Mouse (Mus musculus): ENCODE measurements at regions not wholly inside any gene's neighbourhood (a gene's known extent, or its start where the extent isn't known, plus 50 kb on each side); places are given as distances from the start of the nearest gene placed in this dataset.

DNA sequence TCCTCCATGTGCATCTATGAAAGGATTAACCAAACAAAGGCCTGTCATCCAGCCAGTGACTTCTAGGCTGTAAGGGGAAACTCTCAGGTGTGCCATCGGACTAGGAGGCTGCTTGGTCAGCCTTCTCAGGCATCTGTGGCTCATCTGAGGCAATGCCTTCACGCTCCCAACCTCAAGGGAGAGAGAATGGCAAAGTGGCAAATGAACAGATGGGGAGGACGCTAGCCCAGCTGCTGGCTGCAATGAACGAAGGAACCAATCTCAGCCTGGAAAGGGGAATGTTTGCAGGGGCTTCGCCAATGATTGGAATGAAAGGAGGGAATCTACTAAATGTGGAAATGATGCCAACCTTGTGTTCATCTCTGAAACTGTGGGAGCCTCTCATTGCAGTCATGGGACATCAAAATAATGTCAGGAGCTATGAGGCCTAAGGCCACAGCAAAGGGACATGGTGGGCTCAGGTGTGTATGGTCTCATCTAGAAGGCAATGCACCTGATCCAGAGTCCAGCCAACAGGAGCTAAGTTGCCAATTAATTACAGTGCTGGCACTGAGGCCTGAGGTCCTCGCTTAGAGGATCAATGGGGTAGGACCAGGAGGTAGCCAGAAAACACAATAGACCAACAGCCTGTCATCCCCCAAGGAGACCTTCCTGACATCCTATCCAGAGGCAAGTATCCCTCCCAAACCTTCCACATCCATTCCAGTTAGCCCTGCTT, 108.9 kb upstream of the Ptprt start:
- no peak for TF ChIP-seq CTCF (IDR thresholded peaks at IDR 0.05; ENCODE audit: low read depth, low read length)
- TF ChIP-seq POLR2A (IDR thresholded peaks at IDR 0.05; ENCODE audit: extremely low read depth, insufficient read depth, low read length) = no peak
- H3K36me3 ChIP-seq (ENCODE audit: control insufficient read depth, insufficient read depth, low read length) = no peaks in the 10 kb centered on the region
- H3K27me3 ChIP-seq (ENCODE audit: control insufficient read depth, insufficient read depth, low read length) = no peaks in the 10 kb centered on the region; the same call in 1 of the 2 replicates
- no peak overlapping the region for H3K9ac ChIP-seq (ENCODE audit: low read depth, low read length)
- no peak overlapping the region for H3K4me3 ChIP-seq (ENCODE audit: insufficient read depth, low read depth, low read length)
- no peak overlapping the region for H3K27ac ChIP-seq (replicated peaks; ENCODE audit: insufficient read depth, low read depth, low read length)
- no peaks in the 10 kb centered on the region for H3K79me2 ChIP-seq (ENCODE audit: control insufficient read depth, insufficient read depth, low read length)
- H3K4me1 ChIP-seq (ENCODE audit: control insufficient read depth, insufficient read depth, low read length) = no peaks in the 10 kb centered on the region
- no peak for DNase-seq (ENCODE audit: extremely low read depth, low read depth, low spot score)
- 75% methylated on average over 6 of the region's 6 CpGs for WGBS

DNA sequence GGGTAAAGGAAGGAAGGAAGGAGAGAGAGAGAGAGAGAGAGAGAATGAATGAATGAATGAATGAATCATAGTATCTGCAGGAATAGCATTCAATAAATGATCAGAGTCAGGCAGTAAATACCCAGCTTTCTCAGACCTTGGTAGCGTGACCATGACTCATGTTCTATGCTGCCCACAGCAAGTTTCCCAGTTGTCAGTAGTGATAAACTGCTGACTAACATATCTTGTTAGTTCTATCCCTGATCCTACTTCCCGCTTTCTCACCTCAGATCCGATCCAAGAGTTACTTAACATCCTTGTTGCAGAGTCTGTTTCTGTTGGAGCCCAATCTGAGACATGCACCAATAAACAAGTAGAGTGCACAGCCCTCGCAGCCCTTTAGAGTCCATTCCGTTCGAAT, 103.1 kb upstream of the Ptprt start:
- H3K36me3 ChIP-seq (ENCODE audit: control insufficient read depth, insufficient read depth, low read length) = no peaks in the 10 kb centered on the region
- 0 out of 2 replicates have a peak, but pooled peaks cover 2% of the 10 kb centered on the region for H3K27me3 ChIP-seq (ENCODE audit: control insufficient read depth, insufficient read depth, low read length)
- H3K27ac ChIP-seq (replicated peaks; ENCODE audit: insufficient read depth, low read depth, low read length) = no peak overlapping the region
- DNase-seq (ENCODE audit: extremely low read depth, low read depth, low spot score) = no peak
- H3K4me1 ChIP-seq (ENCODE audit: control insufficient read depth, insufficient read depth, low read length) = no peaks in the 10 kb centered on the region
- no peaks in the 10 kb centered on the region for H3K79me2 ChIP-seq (ENCODE audit: control insufficient read depth, insufficient read depth, low read length)
- TF ChIP-seq CTCF (IDR thresholded peaks at IDR 0.05; ENCODE audit: low read depth, low read length) (no peak), POLR2A (IDR thresholded peaks at IDR 0.05; ENCODE audit: extremely low read depth, insufficient read depth, low read length) (no peak)
- WGBS = 84% methylated on average over 6 of the region's 6 CpGs
- no peak overlapping the region for H3K9ac ChIP-seq (ENCODE audit: low read depth, low read length)
- no peak overlapping the region for H3K4me3 ChIP-seq (ENCODE audit: insufficient read depth, low read depth, low read length)

DNA sequence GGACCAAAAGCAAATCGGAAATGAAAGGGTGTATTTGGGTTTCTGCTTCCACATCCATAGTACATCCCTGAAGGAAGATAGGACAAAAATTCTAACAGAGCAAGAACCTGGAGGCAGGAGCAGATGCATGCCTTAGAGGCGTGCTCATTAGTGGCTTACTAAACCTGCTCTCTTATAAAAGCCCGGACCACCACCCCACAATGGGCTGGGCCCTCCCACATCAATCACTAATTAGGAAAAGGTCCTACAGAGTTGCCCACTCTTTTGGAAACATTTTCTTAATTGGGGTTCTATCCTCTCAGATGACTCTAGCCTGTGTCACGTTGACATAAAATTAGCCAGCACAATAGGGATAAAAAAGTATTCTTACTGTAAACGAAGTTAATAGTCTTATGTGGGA, 79.6 kb upstream of the Ptprt start:
- WGBS = 75% methylated on average over 5 of the region's 5 CpGs
- H3K27me3 ChIP-seq (ENCODE audit: control insufficient read depth, insufficient read depth, low read length) = peaks cover 4% of the 10 kb centered on the region; the same call in 1 of the 2 replicates
- no peaks in the 10 kb centered on the region for H3K79me2 ChIP-seq (ENCODE audit: control insufficient read depth, insufficient read depth, low read length)
- no peak overlapping the region for H3K27ac ChIP-seq (replicated peaks; ENCODE audit: insufficient read depth, low read depth, low read length)
- H3K9ac ChIP-seq (ENCODE audit: low read depth, low read length) = no peak overlapping the region
- no peak overlapping the region for H3K4me3 ChIP-seq (ENCODE audit: insufficient read depth, low read depth, low read length)
- no peak for DNase-seq (ENCODE audit: extremely low read depth, low read depth, low spot score)
- H3K4me1 ChIP-seq (ENCODE audit: control insufficient read depth, insufficient read depth, low read length) = no peaks in the 10 kb centered on the region
- no peak for TF ChIP-seq CTCF (IDR thresholded peaks at IDR 0.05; ENCODE audit: low read depth, low read length)
- TF ChIP-seq POLR2A (IDR thresholded peaks at IDR 0.05; ENCODE audit: extremely low read depth, insufficient read depth, low read length) = no peak
- H3K36me3 ChIP-seq (ENCODE audit: control insufficient read depth, insufficient read depth, low read length) = no peaks in the 10 kb centered on the region

DNA sequence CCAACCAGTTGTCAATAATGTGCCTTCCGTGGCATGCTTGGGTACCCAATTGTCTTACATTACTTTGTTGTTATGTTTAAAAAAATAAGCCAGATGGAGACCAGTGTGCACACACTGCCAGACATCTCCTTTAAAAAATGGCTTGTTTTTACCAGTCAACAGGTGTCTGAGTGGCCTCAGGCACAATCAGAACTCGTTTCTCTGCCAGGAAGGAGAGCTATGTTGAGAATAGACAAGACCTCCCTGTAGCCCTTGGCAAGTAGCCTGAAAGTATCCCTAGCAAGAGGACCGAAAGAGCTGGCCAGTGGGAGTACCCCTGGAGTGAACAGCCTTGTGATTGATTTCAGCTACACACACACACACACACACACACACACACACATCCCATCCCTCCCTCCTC, 74.8 kb upstream of the Ptprt start:
- H3K79me2 ChIP-seq (ENCODE audit: control insufficient read depth, insufficient read depth, low read length) = no peaks in the 10 kb centered on the region
- H3K27me3 ChIP-seq (ENCODE audit: control insufficient read depth, insufficient read depth, low read length) = no peaks in the 10 kb centered on the region
- TF ChIP-seq CTCF (IDR thresholded peaks at IDR 0.05; ENCODE audit: low read depth, low read length) = no peak
- H3K27ac ChIP-seq (replicated peaks; ENCODE audit: insufficient read depth, low read depth, low read length) = no peak overlapping the region
- no peak overlapping the region for H3K9ac ChIP-seq (ENCODE audit: low read depth, low read length)
- no peaks in the 10 kb centered on the region for H3K4me1 ChIP-seq (ENCODE audit: control insufficient read depth, insufficient read depth, low read length)
- H3K36me3 ChIP-seq (ENCODE audit: control insufficient read depth, insufficient read depth, low read length) = no peaks in the 10 kb centered on the region
- no peak overlapping the region for H3K4me3 ChIP-seq (ENCODE audit: insufficient read depth, low read depth, low read length)
- DNase-seq (ENCODE audit: extremely low read depth, low read depth, low spot score) = no peak
- 61% methylated on average over 3 of the region's 3 CpGs for WGBS

DNA sequence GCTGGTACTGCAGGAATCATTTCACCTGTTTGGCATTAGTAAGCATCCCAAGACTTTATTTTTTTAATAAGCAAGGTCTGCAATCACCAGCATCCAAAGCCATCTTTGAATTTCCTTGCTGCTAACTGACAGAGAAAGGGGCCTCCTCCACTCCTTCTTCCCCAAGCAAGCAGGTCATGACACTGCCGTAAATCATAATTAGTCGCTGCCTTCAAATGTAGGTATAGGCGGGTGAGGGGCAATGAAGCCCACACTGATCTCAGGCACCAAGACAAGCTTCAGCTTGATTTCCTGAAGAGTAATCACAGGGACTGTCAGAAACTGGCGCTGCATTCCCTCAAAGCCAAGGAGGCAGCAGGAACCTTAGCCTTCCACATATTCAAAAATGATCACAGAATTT, 73.3 kb upstream of the Ptprt start:
- H3K79me2 ChIP-seq (ENCODE audit: control insufficient read depth, insufficient read depth, low read length) = no peaks in the 10 kb centered on the region
- DNase-seq (ENCODE audit: extremely low read depth, low read depth, low spot score) = no peak
- 85% methylated on average over 4 of the region's 4 CpGs for WGBS

DNA sequence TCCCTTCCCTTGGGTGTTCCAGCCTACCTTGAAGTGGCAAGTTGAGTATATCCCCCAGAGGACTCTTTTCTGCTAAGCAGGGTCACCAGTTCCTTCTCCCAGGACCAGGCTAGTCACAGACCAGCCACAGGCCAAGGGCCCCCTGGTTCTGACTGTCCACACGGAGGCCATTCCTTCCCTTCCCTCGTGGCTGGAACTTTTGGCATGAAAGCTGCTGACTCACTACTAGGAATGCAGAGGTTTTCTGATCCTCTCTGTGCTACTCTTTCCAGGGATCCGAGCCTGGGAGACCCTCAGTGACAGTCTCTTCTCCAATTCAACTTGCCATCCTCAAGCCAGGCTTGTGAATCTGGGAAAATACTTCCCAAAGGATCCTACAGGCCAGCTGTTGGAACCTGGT, 59.1 kb upstream of the Ptprt start:
- no peak overlapping the region for H3K27ac ChIP-seq (replicated peaks; ENCODE audit: insufficient read depth, low read depth, low read length)
- H3K79me2 ChIP-seq (ENCODE audit: control insufficient read depth, insufficient read depth, low read length) = no peaks in the 10 kb centered on the region
- H3K36me3 ChIP-seq (ENCODE audit: control insufficient read depth, insufficient read depth, low read length) = no peaks in the 10 kb centered on the region
- TF ChIP-seq POLR2A (IDR thresholded peaks at IDR 0.05; ENCODE audit: extremely low read depth, insufficient read depth, low read length) (no peak), CTCF (IDR thresholded peaks at IDR 0.05; ENCODE audit: low read depth, low read length) (no peak)
- no peak overlapping the region for H3K9ac ChIP-seq (ENCODE audit: low read depth, low read length)
- no peaks in the 10 kb centered on the region for H3K27me3 ChIP-seq (ENCODE audit: control insufficient read depth, insufficient read depth, low read length)
- 53% methylated on average over 3 of the region's 3 CpGs for WGBS
- no peak overlapping the region for H3K4me3 ChIP-seq (ENCODE audit: insufficient read depth, low read depth, low read length)
- H3K4me1 ChIP-seq (ENCODE audit: control insufficient read depth, insufficient read depth, low read length) = no peaks in the 10 kb centered on the region
- no peak for DNase-seq (ENCODE audit: extremely low read depth, low read depth, low spot score)

More for the DNA sequence above, 73.3 kb upstream of the Ptprt start:
- TF ChIP-seq CTCF (IDR thresholded peaks at IDR 0.05; ENCODE audit: low read depth, low read length) (no peak), POLR2A (IDR thresholded peaks at IDR 0.05; ENCODE audit: extremely low read depth, insufficient read depth, low read length) (no peak)
- no peaks in the 10 kb centered on the region for H3K27me3 ChIP-seq (ENCODE audit: control insufficient read depth, insufficient read depth, low read length)
- no peak overlapping the region for H3K4me3 ChIP-seq (ENCODE audit: insufficient read depth, low read depth, low read length)
- no peaks in the 10 kb centered on the region for H3K4me1 ChIP-seq (ENCODE audit: control insufficient read depth, insufficient read depth, low read length)
- H3K9ac ChIP-seq (ENCODE audit: low read depth, low read length) = no peak overlapping the region
- H3K36me3 ChIP-seq (ENCODE audit: control insufficient read depth, insufficient read depth, low read length) = no peaks in the 10 kb centered on the region
- no peak overlapping the region for H3K27ac ChIP-seq (replicated peaks; ENCODE audit: insufficient read depth, low read depth, low read length)
